Mouse (Mus musculus): ENCODE results near the gene Shf.
A peak's percentile ranks its signal among the peaks of the same experiment; 100 is the strongest.
"Not testable (repeated sequence)": the region's sequence is repeated elsewhere in the genome, so short reads cannot be mapped to it uniquely, and the experiment has no call there.

The Shf gene

DNA sequence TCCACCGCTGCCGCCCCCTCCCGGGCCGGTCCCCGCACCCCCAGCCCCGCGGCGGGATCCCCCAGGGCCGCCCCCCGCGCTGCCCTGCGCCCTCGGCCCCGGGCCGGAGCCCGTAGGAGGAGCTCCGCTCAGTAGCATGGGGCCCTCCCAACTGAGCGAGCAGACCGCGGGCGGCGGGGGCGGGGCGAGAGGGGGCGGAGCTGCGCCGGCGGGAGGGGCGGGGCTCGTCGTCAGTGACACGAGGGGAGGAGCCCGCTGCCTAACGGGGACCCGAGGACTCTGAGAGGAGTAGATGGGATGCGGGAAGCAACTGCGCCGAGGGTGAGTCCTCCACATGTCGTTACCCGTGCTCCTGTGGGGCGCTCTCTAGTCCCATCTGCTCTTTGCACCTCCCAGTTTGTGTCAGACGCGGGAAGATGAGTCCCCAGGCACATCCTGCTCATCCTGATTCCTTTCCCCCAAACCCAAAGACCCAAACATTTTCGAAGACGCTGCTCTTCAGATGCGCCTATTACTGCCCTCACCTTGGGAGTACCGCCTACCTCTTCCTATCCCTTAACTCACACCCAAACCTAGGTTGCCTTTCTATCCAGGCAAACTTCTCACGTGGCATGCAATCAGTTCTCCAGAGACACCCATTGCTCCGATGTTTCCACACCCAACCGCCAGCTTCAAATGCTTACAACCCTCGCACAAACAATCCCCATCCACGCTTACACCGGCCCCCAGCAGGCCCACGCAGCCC, at the start of gene Shf:
TSS of gene Shf (minus strand) at position 168 of the 745 bp plus-strand sequence.
- DNase-seq, result peak; percentile 92

DNA sequence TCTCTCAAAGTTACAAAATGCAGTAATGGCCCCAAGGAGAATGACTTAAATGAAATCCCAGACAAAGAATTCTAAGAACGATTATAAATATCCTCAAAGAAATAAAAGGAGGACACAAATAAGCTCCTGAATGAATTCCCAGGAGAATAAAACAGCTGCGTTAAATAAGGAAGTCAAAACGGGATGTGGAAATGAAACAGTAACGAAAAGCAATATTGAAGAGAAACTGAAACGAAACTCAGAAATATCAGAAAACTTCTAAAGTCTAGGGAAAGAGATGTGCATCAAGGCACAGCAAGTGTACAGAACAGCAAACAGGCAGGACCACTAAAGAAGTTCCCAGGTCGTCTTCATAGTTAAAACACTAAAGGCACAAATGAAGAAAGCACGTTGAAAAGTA, 40.0 kb upstream of the Shf start:
- no peak for DNase-seq

DNA sequence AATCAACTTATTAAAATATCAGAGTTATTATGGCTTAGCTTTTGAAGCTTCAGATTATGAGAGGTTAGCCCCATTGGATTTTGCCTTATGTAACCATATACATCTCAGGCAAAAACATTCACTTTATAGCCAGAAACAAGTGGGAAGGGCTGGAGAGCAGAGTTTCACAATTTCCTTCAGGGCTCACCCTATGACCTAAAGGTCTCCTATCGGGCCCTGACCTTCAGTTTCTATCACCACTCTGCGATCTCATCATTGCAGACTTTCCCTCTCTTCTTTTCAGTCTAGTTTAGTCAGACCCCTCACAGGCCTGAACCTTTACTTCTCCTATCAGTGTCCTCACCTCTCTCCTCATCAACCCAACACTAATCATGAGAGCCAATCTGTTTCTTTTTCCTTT, 38.6 kb upstream of the Shf start:
- DNase-seq, result no peak

DNA sequence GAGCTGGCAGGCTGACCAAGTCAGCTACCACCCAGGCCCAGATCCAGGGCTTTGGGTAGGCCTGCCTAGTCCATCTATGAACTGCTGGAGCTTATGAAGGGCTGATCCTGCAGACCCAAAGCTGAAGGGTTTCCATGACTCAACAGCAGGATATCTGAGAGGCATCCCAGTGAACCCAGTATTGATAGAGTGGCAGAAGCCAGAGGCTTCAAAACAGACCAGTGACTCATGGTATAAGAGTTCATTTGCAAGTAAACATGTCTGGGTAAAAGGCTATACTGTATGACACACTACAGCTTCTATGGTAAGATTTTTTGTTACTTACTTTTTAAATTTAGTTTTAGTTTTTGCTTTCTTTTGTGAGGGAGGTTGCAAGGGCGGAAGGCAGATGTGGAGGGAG, 27.2 kb upstream of the Shf start:
- DNase-seq, result no peak

DNA sequence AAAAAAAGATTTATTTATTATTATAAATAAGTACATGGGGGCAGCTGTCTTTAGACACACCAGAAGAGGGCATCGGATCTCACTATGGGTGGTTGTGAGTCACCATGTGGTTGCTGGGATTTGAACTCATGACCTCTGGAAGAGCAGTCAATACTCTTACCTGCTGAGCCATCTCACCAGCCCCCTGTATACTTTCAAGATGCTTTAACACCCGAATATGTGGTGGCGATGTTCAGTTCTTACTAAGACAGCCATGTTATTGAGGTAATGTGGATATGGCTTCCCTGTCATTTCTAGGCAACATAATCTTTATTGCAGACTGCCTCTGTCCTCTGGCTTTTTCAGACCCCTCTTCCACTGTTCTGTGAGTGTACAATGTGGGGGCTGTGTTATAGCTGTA, 18.2 kb upstream of the Shf start:
- not testable (repeated sequence) for DNase-seq

DNA sequence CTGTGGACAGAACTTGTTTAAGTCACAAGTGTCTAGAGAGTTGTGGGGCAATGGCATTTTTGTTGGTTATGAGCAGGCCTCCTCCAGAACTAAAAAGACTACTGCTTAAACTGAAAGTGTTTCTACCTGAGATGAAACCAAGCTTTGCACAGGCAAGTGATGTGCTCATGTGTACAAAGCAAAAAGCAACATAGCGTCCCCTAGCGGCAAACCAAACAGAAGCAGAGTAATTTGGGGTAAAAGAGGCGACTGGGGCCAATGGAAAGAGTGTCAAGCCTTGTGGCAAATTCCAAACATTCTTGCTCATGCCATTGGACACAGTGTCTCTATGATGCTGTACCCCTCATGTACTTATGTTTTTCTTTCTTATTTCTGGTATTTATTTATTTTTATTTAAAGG, 16.1 kb upstream of the Shf start:
- DNase-seq, result no peak

DNA sequence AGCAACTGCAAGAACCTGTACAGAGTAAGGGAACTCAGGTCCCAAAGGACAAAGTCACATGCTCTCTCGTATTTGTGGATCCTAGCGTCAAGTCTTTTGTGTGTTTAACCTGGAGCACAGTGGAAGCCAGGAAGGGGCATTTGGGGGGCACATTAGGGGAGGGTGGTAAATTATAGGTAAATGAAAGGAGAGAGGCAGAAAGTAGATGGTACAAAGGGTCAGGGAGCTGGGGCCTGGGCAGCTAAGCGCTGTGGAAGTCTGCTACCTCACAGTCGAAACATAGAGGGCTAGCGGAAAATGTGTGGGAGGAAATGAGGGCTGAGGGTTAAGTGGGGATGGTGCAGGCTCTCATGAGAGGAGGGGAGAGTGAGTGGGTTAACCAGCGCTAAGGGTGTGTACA, 13.2 kb upstream of the Shf start:
- DNase-seq, result no peak

DNA sequence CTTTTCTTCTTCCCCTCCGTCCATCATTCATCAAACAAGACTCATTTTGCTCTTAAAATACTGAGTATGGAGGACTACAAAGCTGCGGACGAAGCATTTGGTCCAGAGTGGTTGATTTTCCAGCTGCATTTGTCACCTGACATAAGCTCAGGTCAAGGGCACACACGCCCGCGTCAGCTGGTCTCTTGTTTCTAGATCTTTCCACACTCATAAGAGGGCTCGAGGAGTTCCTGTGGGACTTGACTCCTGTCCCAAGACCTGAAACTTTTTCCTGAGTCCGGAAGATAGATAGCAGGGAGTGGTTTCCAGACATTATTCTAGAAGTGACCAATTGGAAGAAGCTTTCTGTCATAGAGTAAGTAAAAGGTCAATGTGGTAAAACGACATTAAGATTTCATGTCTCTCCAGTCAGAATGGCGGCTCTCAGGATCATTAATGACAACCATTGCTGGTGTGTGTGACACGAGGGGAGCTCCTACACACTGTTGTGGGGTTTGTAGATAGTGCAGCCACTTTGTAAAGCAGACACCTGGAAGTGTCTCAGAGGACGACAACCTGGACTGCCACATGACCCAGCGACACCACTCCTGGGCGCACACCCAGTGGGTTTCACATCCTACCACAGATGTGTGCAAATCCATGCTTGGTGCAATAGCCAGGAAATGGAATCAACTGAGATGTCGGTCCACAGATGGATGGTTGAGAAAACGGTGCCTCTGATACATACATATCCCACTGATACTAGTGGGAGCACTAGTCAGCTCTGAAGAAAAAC, 12.6 kb upstream of the Shf start:
- DNase-seq, result no peak

DNA sequence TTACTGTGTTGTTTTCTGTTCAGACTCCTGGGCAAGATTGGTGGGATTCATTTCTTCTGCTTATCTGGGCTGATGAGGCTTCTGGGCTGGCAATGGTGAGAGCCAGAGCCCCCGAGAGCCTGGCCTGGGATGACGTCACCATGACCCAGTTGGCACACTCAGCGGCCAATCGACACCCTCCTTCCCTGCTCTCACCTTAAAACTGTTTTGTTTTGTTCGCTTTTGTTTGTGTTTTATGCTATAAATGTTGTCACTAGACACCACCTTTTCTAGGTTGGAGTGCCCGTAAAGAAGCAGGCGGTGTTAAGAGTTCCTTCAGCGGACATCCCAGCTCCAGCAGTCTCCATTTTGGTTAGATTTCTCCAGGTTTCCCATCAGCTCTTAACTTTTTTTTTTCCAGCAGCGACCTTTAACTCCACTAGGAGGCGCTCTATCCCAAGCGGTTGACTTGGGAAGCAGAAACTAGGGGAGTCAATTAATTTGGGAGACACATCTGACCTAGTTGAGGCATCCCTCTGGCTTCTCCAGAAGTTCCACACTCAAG, 11.9 kb upstream of the Shf start:
- DNase-seq, result peak; percentile 79

DNA sequence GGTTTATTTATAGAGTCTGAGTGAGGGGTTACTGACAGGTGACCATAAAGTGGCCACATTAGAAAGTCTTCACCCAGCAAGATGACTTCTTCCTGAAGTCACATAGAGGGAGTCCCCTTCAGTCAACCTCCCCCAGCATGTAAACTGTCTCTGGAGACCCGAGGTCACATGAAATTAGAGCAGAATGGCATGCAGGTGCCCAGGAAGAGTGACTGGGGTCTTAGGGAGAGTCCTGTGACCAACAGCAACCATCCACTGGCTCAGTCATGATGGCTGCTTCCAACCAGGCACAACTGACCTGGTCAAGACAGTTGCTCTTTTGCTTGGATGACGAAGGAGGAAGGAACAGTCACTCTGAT, 10.3 kb upstream of the Shf start:
- peak; percentile 50 for DNase-seq

DNA sequence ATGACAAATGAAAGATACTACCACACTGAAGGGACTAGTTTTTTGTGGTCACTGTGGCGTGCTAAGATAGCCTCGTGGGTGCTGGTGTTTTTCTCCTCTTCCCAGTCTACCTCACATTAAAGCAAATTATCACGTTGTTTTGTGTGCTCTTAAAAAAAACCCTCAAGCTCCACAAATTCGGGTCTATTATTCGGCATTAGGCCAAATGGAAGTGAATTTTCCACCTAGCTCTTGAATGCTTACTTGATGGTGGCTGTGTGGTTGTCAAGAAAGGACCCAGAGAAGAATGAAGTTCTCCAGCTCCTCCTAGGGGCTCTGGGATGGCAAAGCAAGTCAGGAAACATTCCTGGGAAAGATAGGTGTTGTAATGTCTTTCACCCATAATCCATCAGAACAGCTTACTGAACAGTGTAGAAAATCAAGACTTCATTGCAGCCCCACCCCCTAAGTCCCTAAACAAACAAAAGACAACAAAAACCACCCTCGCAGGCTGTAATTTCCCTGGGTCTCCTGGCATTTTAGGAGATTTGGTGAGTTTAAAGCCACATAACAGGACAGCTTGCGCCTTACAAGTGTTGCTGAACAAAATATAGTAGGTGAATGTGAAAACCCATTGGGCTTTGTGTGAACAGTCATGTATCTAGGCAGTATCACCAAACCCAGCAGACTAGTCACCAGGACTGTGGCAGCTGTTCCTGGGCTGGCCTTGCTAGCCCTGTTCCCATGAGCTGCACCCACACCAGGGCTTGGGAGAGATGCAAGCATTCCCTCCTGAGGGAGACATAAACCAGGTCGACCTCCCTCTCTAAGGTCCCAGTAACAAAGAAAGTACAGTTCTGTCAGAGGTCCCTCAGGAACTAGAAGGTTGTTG, 9.7 kb upstream of the Shf start:
- DNase-seq, result peak; percentile 86

DNA sequence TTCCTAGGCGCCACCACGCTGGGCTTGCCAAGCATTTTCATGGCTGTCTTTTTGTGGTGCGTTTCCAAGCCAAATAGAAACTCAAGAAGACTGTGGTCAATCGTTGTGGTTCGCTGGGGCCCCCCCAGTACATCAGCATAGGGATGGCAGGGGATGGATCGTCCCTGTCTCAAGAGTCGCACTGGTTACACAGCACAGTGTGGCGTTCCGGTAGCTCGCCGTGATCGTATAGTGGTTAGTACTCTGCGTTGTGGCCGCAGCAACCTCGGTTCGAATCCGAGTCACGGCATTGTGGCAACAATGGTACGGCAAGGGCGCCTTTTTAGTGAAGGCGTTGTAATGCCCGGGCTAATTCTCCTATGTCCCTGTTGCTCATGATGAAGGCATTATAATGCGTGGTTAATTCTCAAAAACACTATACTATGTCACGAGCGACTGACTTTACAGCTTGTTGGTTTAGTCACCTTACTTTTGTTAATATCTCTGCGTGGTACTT, 8.8 kb upstream of the Shf start:
- no peak for DNase-seq

DNA sequence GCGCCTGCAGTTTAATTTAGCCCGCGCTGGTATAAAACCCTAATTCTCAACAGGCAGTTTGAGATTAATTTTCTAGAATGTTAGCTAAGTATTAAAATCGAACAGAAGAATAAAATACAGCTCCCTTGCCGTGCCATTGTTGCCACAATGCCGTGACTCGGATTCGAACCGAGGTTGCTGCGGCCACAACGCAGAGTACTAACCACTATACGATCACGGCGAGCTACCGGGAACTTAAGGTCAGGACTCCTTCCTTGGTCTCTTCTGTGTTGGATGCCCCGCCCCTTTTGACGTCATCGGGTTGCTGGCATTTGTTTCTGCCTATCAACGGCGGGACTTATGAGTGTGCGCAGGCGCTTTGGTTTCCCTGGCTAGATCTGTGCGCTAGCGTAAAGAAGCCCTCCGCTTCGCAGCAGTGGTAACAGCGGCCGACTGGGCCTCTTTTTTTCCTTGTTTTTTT, 8.3 kb upstream of the Shf start:
- peak; percentile 99 for DNase-seq

DNA sequence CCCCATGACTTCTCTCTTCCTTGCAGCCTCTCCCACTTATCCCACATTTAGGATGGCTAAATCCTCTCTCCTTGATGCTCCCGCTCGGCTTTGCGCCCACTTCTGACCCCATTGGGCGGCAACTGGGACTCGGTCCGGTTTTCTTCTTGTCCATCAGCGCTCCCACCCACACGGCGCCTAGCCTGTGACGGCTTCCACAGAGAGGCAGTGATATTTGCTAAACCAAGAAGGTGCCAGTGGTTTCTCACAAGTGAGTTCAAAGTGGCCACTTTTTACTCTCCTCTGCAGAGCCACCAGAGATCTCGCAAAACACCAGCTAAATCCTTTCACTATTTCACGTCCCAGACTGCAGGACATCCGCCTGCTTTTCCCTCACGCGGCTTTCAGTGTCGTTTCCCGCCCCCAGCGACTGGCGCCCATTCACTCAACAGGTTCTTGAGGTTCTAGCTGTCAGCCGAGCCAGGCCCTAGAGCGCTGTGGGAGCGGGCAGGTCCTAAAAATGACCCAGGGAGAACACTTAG, 7.1 kb upstream of the Shf start:
- DNase-seq, result no peak

DNA sequence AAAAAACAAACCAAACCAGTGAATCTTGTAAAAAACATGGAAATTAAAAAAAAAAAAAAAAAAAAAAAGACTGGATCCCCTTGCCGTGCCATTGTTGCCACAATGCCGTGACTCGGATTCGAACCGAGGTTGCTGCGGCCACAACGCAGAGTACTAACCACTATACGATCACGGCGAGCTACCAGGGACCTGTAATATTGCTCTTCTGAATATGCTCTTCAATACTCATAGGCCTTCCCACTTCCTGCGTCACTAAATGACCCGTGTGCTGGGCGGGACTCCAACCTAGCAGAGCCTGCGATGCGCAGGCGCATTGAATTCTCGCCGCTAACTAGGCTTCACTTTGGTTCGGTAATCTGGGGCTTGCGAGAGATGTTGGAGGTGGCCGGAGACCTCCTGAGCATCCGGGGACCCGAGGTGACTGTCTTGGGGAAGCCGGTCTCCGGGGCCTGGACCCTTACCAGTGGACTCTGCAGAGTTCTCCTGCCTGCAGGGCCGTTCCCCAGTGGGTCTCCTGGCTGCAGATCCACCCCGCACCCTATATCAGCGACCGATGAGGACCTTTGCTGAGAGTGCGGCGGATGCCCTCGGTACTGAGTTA, 6.5 kb upstream of the Shf start:
- peak; percentile 99 for DNase-seq

DNA sequence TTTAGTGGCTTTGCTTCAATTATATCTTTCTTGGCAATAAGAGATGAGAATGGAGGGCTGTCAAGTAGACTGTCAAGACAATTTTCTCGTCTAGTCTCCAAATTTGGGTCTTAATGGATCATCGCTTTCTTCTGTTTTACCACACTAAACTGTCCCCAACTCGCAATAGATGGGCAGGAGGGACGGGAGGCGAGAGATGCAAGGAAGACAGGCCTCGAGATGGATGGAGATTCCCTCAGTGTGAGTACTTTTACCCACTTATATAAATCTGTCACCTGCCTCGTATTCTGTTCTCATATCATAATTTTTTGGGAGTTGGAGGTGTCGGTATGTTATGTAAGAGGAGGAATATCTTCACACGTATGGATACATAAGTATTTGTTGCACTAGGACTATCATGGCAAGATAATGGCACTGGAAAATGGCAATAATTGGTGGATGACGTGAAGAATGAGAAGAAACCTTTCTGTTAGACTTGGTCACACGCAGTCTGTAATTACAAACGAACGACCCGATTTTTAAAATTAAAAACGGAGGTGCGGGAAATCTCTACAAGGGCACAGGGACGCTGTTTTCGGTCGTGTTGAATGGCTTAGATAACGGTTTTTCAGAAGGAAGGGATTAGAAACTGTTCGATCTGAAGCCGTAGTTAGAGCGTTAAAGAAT, 5.8 kb upstream of the Shf start:
- peak; percentile 72 for DNase-seq

DNA sequence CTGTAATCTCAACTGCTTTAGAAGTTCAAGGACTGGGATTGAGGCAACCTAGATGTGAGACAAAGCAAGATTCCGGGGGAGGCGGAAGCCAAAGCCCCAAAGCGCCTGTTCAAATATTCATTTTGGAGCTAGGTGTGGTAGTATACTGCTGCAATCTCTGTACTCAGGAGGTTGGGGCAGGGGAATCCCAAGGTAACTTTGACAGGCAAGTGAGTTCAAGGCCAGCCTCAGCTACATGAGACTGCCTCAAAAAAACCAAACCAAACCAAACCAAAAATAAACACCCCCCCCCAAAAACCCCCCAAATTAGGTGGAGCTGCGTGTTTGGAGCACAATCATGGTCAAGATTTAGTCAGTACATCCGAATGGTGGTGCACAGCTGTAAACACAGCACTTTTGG, 5.0 kb upstream of the Shf start:
- peak; percentile 47 for DNase-seq

DNA sequence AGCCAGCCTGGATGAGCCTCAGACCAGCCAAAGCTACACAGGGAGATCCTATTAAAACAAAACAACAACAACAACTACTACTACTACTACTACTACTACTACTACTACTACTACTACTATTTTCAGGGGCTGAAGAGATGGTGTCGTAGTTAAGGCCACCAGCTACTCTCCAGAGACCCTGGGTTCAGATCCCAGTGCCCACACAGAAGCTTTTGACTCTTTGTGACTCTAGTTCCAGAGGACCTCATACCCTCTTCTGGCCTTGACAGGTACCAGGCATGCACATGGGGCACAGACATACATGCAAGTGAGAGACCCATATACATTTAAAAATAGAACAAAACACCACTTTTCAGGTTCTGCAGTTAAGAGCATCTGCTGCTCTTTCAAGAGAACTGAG, 3.6 kb upstream of the Shf start:
- DNase-seq, result no peak

DNA sequence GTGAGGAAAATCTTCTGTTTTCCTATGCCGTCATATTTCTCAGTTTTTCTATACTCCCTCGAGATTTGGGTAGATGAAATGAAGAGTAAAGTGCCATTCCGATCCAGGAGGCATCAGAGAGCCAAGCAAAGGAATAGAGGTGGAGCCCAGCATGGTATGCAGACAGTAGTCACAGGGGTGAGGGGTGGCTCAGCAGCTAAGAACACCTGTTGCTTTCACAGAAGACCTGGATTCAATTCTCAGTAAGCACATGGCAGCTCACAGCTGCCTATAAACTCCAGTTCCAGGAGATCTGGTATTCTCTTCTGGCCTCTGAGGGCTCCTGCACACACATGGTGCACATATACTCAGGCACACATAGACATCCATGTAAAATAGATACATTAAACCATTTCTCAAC, 3.1 kb upstream of the Shf start:
- peak; percentile 21 for DNase-seq

DNA sequence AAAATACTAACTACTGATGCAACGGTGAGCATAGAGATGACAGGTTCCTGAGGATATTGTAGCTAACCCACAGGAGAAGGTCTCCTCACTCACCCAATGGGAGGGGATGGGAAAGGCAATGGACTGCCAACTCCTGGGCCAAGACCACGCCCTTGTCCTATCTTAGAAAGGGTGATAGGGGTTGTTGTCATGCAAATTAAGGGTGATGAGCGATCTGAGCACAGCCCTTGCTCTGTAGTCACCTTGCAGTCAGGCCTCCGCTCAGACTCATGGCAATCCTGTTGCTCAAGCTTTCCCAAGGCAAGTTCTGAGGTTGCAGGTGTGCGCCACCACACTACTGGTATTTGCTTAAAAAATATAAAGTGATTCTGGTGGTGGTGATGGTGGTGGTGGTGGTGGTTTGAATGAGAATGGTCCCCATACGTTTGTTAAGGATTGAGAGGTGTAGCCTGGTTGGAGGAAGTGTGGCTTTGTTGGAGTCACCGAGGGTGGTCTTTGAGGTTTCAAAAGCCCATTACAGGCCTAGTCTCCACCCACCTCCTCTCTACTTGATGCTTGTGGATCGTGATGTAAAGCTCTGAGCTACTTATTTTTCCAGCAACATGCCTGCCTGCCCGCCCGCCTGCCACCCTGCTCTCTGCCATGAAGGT, 1.3 kb upstream of the Shf start:
- peak; percentile 56 for DNase-seq

Measured in cerebellum, adult 9-10 months (tissue).